Mouse (Mus musculus) telencephalon, adult 2 months (tissue): ENCODE results near the gene Lrrc41.

Source experiments
- DNase-seq: peaks from one replicate; pipeline ENCODE4 v3.0.0-alpha.2; 2011; ENCODE audit warnings: low read depth, low spot score

Gene Lrrc41

GRCm38 (mm10) chr4:116077240-116078095 lies 2.4 kb downstream of the Lrrc41 start:
- DNase-seq, result no peak

GRCm38 (mm10) chr4:116088510-116089249 lies 13.6 kb downstream of the Lrrc41 start:
- peak; percentile 19 for DNase-seq

DNA sequence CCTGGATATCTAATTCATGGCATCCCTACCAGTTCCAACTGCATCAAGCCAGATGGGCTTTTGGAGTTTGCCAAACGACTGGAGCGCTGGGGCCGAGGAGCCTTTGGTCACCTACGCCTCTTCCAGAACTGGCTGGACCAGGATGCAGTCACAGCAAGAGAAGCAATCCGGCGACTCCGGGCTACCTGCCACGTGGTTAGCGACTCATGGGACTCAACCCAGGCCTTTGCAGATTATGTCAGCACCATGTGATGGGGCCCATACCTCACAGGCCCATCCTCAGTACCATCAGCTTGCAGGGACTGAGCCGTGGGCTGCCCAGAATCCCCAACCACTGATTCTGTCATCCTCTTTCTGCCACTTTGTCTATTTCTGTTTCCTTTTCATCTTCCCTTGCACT lies 21.2 kb downstream of the Lrrc41 start:
- no peak for DNase-seq

- DNase-seq, result no peak
Observed at GRCm38 (mm10) chr4:116097211-116097610, 22.1 kb downstream of the Lrrc41 start.

DNA sequence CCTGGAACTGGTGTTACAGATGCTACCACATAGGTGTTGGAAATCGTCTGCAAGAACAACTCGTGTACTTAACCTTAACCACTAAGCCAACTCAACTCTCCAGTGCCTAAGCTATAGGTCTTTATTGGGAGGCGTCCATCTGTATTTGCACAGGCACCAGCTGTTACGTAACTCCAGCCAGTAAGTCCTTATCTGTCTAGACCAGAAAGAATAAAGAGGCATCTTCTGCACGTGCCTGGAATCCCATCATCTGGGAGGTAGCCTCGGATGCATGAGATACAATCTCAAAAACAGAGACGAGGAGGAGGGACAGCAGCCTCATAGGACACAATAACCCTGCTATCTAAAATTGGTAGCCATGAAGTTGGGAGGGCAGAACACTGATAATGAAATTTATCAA lies 25.9 kb downstream of the Lrrc41 start:
- no peak for DNase-seq

GRCm38 (mm10) chr4:116105278-116105677 lies 30.2 kb downstream of the Lrrc41 start:
- DNase-seq, result peak; percentile 29

GRCm38 (mm10) chr4:116110695-116111094 lies 35.6 kb downstream of the Lrrc41 start:
- DNase-seq, result no peak

DNA sequence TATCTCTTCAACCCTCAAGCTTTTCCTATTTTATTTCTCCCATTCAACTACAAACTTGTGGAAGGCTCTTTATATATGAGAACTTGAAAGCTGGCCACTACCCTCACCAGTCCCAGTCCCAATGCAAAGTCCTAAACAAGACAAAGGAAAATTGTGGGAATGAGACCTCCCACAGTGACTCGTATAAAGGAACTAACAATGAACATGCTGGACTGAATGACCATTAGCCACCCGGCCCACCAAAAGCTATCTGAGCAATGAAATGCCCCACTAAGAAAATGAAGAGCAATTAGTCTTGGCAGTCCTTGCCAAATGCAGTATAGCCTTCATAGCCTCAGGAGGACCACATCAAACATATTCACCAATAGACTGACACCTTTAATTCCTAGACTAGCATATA lies 36.4 kb downstream of the Lrrc41 start:
- no peak for DNase-seq

- no peak for DNase-seq
Observed at GRCm38 (mm10) chr4:116122762-116123161, 47.7 kb downstream of the Lrrc41 start.

DNA sequence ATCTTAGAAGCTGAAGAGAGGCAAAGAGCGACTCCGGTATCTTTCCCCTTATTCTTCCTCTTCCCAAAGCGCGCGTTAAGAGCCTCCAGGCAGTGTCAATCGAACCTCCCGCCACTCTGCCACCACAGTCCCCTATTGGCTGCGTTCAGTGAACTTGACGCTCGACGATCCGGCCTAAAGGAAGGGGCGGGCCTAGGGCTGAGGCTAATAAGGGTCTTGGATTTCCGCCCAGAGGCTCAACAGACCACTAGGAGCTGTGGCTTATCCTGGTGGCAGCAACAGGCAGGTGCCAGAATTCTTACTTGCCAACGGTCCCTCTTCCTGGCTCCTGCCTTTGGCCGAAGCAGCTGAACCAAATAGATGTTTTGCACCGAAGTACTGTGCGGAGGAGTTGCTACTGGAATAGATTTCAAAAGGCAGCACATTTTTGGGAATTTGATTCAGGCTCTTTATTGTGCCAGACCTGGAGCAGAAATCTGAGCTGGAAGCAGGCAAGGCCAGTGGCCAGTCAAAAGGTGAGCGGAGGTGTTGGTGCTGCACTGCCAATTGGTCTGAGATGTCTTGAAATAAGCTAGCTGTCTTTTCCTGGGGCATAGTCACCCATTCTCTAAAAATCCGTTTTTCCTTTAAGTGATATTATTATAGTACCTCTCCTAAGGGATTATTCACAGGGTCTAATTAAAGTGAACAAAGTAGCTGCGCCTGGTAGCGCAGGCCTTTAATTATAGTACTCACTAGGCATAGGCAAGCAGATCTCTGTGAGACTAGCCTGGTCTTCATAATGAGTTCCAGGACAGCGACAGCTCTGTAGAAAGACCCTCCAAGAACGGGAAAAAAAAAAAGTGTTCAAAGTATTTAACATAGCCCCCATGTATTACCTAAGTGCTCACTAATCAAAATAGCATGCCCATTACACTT lies 48.8 kb downstream of the Lrrc41 start, which contains the start of the genes Rad54l and Pomgnt1:
Gene Rad54l (minus strand): TSS at position 89 of the 918 bp plus-strand sequence.
Gene Pomgnt1 (plus strand): TSS at position 239 of the 918 bp plus-strand sequence.
- peak; percentile 82 for DNase-seq

- DNase-seq, result no peak
Observed at GRCm38 (mm10) chr4:116125803-116126386, 50.8 kb downstream of the Lrrc41 start.

DNA sequence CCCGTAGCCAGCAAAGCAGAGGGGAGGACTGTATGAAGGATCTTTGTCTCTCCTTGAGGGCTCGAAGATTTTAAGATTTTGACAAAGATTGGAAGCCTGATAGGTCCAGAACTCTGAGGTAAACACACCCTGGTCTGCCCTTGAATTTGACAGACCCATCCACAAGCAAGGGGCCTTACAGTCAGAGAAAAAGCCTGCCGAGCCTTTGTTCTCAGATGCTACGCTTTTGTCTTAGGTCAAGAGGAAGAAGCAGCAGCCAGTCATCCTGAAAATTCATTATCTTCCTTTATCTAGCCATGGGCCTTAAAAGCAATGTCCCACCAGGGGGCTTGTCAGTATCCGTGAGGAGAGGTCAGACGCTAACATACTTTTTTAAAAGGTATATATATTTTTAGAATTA lies 52.9 kb downstream of the Lrrc41 start:
- no peak for DNase-seq

DNA sequence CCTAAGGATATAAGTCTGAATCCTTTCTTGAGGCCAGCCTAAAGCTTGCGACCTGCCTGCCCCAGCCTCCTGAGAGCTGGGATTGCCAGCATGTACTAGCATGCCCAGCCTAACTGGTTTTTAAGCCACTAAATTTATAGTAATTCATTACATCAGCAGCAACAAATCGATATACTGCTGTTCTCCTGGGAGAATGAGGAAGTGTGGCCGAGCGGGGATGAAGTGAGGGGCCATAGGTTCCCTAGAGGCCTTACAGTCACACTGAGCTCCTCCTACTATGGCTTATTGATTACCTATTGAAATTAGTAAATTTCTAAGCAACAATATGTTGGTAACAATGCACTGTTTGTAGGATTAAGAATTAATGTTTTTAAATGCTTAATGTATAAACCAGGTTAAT lies 58.1 kb downstream of the Lrrc41 start:
- no peak for DNase-seq

DNA sequence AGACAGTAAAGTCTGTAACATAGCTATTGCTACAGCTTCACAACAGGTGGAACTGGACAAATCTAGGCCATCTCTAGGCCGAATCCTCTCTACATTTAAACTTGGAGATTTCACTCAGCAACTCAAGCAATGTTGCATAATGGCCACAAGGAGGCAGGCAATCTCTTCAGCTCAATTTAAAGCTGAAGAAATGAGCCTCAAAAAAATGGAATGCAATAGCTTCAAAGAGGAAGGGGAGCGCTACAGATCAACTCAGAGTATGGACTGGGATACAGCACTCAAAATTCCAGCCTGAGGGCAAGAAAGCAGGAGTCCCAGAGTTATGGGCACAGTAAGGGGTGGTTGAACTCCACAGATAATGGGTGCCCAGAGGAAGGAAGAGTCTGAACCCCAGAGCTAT lies 59.9 kb downstream of the Lrrc41 start:
- no peak for DNase-seq

GRCm38 (mm10) chr4:116137421-116137996 lies 62.4 kb downstream of the Lrrc41 start:
- DNase-seq, result no peak

- DNase-seq, result peak; percentile 79
Observed at GRCm38 (mm10) chr4:116140801-116141574, 65.9 kb downstream of the Lrrc41 start.

GRCm38 (mm10) chr4:116141736-116142135 lies 66.7 kb downstream of the Lrrc41 start:
- no peak for DNase-seq

- no peak for DNase-seq
Observed at GRCm38 (mm10) chr4:116142269-116142668, 67.2 kb downstream of the Lrrc41 start.

- no peak for DNase-seq
Observed at GRCm38 (mm10) chr4:116143317-116143811, 68.3 kb downstream of the Lrrc41 start.
